Mouse (Mus musculus): ENCODE measurements around the gene Gpr150.

Gene Gpr150

DNA sequence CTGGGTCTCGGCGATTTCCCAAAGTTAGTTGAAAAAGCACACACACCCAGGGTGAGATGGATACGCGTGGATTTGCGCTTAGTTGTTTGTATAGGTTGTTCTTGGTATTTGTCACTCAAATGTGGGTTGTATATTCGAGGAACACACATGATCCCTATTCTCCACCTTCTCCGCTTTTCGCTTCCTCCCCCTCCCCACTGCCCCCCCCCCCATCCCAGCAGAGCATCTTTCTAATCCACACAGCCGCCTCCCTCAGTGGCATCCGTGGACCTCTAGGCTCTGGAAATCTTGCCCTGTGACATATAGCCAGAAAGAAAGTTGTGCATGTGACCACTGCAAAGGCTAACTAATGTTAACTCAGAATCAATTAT lies at the start of gene Gpr150:
TSS of gene Gpr150 (minus strand) at position 101 of the 371 bp plus-strand sequence.
- no peak for DNase-seq (ENCODE audit: low spot score)

DNA sequence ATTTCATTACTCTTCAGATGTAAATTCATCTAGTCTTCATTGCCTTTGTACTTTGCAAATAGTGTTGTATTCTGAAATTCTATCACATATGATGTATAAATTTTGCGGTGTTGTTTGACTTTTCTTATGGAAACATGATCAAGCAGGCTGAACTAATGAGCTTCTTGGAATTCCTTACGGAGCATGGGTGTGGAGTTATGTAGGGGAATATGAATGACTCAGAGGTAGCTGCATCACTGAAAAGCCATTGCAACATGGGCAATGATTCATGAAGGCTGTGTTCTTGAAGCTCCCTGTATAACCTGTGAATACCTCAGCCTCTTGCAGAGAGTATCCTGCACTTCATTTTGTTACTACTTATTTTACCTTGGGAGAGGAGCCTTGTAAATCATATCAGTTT lies 45.2 kb upstream of the Gpr150 start:
- DNase-seq (ENCODE audit: low spot score): no peak

DNA sequence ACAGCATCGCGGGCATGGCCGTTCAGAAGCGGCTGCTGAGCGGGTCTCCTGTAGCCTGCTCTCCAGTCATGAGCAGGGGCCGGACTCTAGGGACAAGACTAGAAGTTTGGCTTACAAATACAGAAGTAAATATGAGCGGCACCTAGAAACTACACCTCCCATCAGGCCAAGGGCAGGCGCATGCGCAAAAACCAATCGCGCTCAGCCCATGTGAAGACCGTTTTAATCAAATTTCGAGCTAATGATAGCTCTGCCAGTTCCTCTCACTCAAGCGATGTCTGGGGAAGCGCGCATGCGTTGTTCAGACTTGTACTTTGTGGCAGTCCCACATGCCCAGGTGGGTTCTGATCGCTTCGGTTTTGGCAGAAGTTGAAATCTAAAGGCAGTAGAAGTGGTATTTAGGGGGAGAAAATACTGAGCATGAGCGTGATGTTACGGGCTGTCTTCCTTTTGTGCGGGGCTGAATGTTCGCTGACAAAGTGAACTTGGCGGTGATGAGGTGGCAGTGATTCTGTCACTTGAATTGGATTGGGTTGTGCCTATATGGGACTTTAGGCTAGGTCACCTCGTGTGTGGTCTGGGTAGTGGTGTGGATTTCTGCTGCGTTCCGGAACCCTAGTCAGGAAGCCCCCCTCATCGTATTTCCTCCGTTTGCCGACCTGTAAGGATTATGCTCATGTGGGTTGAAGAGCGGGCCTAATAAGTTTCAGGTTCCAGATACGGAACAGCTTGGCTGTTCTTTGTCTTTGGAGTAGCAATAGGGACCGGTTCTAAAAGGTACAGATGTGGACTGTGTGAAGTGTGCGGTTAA lies 41.9 kb upstream of the Gpr150 start, which contains the start of the genes Arsk and Ttc37:
TSS of gene Arsk (minus strand) at position 168 of the 811 bp plus-strand sequence.
TSS of gene Ttc37 (plus strand) at position 242 of the 811 bp plus-strand sequence.
- peak; percentile 95 for DNase-seq (ENCODE audit: low spot score)

DNA sequence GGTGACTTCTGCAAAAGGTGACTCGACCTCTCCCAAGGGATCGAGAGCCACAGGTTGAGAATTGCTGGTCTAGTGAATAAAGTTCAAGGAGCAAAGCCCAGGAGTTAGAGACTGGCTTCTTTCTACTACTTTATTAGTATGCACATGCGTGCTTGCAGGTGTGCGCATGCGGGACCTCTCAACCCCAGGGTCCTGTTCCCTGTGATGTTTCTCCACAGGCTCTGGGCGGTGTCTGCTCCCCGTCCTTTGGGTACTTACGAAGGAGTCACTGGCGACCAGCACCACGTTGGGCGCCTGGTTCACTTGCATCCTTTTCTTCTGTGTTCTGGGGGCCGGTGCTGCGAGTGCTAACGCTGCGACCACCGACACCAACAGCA lies 41.3 kb upstream of the Gpr150 start:
- DNase-seq (ENCODE audit: low spot score): no peak

DNA sequence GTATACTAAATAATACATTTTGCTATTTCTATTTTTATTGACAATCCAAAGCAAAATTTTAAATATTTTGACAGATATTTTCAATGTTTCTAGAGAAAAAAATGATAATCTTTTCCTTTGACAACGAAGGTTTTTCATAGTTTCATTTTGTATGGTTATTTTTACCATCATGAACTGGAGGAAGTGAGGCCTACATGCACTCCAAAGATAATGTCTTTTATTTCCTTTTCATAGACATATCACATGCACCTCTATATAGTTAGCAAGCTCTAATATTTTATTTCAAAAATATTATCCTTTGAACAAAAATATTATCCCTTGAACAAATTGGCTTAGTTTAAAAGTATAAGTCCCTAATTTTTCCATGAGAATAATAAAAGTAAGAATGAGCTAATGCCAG lies 17.5 kb upstream of the Gpr150 start:
- no peak for DNase-seq (ENCODE audit: low spot score)

DNA sequence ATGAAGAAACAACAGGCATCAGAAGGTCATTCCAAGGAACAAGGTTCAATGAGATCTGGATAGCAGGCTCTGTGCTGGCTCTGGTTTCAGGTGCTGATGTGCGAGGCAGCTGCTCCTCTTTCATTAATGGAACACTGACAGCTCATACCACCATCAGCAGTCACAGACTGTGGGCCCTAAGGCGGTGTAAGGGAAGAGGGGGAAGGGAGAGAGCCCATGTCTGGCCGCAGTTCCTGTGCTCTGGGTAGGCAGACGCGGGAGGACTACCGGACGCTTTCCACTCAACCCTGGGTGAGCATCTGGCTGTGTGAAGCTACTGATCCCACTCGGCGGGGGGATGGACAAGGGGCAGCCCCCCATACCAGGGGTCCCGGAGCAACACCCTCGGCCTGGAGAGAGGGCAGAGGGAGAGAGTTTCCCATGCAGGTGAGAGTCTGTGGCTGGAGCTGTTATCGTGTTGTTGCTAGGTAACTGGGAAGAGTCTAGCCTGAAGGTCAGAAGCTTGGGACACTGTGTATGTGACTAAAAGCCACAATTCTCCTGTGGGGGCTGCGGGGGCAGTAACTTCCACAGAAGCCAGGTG lies 7.7 kb upstream of the Gpr150 start:
- DNase-seq (ENCODE audit: low spot score): no peak

DNA sequence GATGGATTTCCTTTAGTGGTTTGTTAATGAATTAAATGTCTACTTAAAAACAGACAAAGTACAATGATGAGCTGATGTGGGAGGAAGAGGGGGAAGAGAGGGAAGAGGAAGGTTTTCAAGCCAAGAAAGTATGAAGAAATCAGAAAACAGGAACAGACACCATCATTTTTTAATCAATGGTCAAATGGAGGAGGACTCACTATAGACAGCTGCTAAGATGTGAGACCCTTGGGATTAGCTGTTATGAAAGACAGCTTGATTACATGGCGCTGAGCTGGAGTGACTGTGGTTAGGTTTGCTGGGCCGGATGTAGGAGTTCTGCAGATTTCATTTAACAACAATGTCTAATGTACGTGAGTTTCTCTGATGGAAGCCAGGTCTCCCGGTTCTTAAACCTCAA lies 6.8 kb upstream of the Gpr150 start:
- no peak for DNase-seq (ENCODE audit: low spot score)

DNA sequence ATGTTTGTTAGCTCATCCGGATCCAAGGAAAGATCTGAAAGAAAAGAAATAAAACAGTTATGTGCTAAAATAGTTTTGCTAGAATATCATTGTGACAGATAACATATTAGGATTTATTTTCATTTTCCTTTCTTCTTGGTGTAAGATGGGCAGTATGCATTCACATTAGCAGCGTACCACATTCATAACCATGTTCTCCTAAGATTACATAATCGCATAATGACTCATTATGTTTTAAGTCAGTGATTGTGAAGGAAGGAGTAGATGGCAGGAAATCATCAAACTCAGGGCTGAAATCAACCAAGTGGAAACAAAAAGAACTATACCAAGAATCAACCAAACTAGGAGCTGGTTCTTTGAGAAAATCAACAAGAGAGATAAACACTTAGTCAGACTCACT lies 5.8 kb upstream of the Gpr150 start:
- DNase-seq (ENCODE audit: low spot score): no peak

DNA sequence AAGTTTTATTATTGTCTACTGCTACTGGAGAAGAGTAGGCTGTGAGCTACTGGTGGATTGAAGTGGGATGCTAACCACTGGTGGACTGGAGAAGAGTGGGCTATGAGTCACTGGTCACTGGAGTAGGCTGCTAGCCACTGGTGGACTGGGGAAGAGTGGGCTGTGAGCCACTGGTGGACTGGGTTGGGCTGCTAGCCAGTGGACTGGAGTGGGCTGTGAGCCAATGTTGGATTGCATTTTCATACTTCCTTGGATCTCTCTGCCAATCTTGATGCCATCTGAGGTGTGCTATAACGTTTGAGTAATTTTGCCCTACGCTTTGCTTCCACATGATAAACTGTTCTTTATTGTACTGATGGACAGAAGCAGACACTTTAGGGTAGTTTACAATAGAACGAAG lies 5.3 kb upstream of the Gpr150 start:
- no peak for DNase-seq (ENCODE audit: low spot score)

DNA sequence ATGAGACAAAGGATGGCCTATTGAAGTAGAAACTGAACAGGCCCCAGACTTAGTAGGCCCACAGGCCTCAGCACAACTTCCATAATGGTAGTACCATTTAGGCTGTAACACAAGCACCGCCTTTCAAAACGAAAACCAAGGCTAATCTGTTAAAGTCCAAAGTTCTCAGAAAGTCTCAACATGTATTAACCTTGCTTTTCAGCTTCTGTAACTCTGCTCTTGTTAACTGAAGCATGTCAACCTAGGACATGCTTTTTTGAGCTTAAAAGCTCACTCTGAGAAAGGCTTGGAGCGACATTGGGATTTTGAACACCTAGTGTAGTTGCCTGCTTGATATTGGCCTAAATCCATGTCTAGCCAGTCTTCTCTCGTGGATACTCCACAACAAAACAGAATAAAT lies 2.8 kb upstream of the Gpr150 start:
- no peak for DNase-seq (ENCODE audit: low spot score)

DNA sequence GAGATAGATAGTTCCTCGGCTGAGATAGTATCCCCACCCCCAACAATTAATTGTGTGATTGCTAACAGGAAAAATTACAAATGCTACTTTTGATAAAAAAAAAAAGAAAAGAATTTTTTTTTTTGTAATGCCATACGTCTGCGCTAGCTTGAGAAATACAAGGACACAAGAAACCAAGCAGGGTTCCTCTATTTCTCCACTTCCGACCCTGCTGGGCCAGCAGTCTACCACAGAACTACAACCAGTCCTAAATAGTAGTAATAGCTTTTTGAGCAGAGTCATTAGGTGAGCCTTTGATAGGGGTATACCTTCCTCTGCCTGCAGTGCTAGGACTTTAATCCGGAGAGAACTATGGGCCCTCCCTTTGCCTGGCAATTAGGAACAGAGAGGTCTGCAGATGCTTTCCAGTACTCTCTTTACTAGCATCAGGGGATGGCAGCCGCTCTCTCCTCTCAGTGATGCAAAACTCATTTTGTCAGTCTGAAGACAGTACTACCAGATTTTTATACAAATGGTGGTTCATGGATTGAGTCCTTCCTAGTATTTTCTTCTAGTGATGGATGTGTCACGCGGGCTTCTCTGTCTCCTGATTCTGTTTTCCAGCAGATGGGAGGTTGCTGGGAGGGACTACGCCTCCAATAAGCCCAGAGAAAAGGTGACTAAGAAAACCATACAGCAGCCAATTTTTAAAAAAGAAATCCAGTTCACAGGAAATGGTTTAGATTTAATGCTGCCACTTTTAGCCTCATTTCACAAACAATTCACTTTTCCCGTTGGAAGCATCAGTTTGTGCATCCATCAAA lies 672 bp upstream of the Gpr150 start:
- DNase-seq (ENCODE audit: low spot score): no peak

DNA sequence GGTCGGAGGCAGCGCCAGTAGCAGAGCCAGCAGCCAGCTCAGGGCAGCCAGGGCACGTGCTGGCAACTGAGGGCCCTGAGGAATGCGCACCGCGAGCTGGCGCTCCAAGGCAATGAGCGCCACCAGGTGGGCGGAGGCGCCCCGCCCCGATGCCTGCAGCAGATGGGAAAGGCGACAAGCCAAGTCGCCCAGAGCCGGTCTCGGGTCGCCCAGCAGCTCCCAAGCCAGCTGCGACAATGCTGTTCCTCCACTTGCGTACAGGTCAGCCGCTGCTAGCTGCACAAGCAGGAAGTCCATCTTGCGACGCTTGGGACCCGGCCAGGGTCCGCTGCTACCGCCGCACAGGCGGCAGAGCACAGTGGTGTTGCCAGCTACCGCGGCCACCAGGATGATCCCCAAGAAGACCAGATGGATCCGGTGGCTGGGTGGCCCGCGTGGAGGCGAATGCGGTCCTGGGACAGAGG lies 503 bp downstream of the Gpr150 start:
- peak; percentile 44 for DNase-seq (ENCODE audit: low spot score)

DNA sequence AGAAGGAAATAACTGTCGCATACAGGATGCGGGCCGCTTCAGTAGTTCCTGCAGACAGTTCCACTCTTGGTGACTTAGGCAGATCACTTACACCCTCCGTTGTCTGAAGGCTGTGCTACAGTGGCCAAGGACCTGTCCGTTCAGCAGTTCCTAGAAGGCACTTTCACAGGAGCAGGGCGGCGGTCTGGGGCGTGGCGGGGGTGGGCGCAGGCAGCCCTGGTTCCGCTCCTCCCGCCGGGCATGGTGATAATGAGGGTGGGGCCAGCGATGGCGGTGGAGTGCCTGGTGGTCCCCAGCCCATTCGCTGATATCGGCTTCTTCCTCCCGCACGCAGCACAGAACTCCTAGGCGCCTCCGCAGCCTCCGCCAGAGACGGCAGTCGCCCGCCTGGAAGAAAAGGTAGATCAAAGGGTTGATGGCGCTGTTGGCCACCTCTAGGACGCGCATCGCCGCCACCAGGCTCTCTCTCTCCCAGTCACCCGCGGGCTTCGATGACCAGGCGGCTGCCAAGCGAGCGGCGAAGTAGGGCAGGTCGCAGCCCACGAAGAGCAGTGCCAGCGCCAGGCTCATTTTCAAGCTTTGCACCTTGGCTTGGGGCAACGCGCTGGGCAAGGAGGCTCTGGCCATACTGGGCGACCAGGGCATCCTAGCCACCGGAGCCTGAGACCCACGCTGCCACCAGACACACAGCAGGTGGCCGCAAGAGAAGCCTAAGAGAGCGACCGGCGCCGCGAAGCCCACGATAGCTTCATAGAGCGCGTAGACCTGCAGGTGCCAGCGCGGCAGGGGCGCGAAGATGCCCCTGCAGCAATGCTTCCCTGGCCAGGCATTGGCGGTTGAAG lies 1.2 kb downstream of the Gpr150 start:
- DNase-seq (ENCODE audit: low spot score): no peak

DNA sequence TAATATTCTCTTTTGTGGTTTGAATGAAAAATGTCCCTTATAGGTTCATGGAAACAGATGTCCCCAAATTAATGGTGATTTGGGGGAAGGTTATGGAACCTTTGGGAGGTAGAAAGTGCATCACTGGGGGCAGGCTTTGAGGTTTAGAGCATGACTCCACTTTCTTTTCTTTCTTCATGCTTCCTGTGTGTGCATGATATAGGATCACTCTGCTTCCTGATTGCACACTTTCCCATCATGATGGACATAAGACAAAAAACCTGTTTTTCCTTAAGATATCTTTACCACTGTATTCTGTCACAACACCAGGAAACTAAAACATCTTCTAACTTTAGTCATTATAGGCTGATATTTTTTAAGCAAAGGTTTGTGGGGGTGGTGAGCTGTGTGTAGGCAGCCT lies 11.8 kb downstream of the Gpr150 start:
- no peak for DNase-seq (ENCODE audit: low spot score)

DNA sequence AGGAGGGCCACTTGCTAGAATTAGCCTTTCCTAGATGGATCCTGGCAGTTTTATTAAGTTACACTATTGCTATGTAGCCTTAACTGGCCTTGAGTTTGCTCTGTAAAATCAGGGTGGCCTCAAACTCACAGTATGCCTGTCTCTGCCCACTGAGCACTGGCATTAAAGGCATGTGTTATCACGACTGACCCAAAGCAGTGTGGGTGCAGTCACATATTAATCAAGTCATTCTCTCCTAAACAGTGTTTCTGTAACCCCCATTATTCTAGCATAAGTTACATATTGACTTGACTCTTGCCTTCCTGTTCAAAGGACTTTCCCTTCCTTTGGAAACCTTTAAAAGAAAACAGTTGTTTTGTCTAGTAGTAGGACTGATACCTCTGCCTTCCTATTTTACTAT lies 14.3 kb downstream of the Gpr150 start:
- no peak for DNase-seq (ENCODE audit: low spot score)

DNA sequence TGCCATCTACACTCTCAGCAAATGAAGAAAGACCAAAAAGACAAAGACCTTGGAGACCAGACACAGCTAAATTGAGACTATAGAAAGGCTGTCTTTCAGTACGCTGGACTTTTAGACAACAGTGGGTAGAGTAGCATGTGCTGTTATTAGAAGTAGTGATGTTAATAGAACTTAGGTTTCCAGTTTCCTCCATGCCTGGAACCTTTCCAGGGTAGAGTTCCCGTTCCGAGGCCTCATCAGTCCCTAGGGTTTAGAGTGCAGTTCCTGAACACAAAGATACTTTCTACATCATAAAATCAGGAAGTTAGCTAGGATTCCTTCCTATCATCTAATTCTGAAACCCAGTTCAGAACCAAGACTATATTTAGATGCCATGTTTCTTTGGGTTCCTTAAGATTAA lies 32.2 kb downstream of the Gpr150 start:
- DNase-seq (ENCODE audit: low spot score): no peak

DNA sequence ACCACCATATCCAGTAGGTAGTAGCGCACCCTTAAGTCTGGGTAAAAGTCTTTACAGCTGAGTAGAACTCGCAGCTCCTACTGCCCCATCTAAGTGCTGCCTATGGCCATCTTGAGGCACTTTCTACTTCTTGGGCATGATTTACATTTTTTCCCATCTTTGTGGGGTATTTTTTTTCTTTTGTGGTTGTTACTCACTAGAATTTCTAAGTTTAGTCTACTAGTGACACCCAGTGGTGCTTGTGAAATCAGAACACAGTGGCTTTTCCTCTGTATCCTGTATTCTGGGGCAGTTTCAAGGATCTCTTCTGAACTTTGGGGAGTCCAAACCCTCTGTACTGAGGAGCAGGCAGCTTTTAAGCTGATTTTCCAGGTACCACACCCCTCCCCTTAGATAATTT lies 35.0 kb downstream of the Gpr150 start:
- no peak for DNase-seq (ENCODE audit: low spot score)

DNA sequence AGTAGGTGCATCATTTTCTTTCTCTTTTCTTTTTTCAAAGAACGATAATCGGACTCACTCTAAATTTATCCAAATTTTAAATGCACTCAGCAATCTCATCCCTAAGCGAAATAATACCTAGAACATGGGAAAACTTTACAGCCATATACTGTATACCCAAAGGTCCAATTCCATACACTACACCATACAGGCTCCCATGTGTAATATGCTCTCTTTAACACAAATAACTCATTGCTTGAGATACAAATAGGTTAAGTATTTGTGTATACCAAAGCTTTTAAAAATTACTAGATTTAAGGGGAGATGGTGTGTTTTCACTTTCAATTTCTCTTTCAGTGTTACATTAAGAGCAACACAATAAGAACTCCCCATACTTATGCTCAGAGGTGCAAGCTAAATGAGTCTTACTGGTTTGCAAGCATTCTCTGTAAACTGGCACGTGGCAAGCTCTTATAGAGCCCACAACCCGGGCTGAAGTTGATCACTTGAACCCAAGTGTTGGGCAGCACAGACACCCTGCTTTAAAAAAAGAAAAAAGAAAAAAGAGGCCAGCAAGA lies 37.9 kb downstream of the Gpr150 start:
- peak; percentile 3 for DNase-seq (ENCODE audit: low spot score)

DNA sequence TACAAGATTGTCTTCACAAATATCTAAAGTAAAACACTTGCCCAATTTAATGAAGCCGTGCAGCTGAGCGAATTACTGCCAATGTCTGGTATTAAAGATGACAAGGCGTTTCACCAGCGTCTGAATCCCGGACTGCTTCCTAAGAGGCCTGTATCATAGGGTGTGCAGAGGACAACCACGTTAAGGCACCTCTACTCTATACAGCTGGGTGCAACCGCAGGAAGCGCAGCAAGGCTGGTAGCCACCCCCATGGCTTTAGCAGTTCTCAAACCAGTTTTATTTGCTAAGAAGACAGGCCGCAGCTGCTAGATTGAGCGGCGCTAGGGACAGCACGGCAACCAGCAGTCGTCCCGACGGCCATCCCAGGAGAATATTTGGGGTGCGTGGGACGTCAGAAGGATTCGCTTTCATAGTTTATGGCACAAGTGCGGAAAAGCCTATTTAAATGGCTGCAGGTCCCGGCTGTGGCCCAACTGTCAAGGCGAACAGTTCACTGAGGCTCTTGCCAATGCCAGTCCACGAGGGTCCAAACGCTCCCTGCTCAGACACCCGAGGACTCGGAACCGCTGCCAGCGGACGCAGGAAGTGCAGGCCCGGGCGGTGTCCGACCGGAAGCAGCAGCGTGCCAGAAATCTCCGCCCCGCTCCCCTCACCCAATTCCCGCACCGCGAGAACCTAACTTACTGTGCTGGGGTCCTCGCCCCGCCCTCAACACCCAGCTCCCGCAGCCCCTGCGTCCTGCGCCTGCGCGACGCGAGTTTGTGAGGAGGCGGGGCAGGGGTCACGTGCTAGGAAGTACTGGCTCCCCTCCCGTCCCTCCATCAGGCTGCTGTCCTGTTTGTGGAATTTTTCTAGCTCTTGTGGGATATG lies 38.6 kb downstream of the Gpr150 start, which contains the start of gene Rfesd:
TSS of gene Rfesd (minus strand) at position 746 of the 870 bp plus-strand sequence.
- DNase-seq (ENCODE audit: low spot score): peak; percentile 98

DNA sequence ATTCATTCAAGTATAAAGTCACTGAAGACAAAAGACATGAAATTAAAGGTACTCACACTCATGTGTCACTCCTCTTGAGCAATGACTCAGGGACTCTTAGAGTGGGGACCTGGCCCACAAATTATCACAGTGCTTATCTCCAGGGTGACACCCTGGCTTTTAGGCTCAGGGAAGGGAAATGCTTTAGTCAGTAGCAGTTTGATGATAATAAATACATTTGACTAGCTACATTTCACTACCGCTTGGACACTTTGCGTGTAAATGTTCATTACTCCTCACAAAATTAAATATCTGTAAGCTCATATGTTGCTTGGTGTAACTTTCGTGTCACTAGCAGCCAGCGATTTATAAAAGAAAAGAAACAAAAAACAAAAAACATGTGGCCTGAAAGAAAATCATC lies 39.3 kb downstream of the Gpr150 start:
- no peak for DNase-seq (ENCODE audit: low spot score)

DNA sequence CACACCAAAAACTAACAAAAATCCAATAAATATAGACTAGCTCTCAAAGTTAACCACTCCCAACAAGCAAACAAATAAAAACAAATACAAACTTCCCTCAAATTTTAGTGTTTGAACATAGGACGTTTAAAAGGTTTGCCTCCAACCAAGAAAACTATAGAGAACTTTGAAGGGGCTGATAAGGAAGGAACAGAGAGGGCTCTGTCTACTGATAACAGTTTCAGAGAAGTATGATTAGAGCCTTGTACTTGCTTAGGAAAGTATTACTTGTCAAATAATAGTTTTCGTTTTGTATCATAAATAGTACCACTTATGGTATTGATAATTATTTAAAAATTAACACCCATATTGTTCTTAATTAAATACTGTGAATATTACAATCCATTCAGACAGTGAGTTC lies 42.3 kb downstream of the Gpr150 start:
- DNase-seq (ENCODE audit: low spot score): no peak

All from T-cell, adult 2 months (primary cell).